Mouse (Mus musculus): ENCODE measurements around the gene Yy1.

Yy1 gene

GRCm38 (mm10) chr12:108792546-108793452 lies at the start of gene Yy1:
Gene Yy1, plus strand, starts transcription at chr12:108792973.
- peak; percentile 97 for DNase-seq (ENCODE audit: low read depth, low spot score)

- DNase-seq (ENCODE audit: low read depth, low spot score), result no peak
These were observed 46.8 kb upstream of the Yy1 start for GRCm38 (mm10) chr12:108745990-108746389.

GRCm38 (mm10) chr12:108749019-108749418 lies 43.8 kb upstream of the Yy1 start:
- DNase-seq (ENCODE audit: low read depth, low spot score), result no peak

- DNase-seq (ENCODE audit: low read depth, low spot score), result no peak
These were observed 43.3 kb upstream of the Yy1 start for GRCm38 (mm10) chr12:108749454-108749853.

GRCm38 (mm10) chr12:108750226-108750625 lies 42.5 kb upstream of the Yy1 start:
- DNase-seq (ENCODE audit: low read depth, low spot score), result no peak

GRCm38 (mm10) chr12:108751790-108752189 lies 41.0 kb upstream of the Yy1 start:
- no peak for DNase-seq (ENCODE audit: low read depth, low spot score)

- DNase-seq (ENCODE audit: low read depth, low spot score), result no peak
These were observed 37.6 kb upstream of the Yy1 start for GRCm38 (mm10) chr12:108755141-108755540.

- no peak for DNase-seq (ENCODE audit: low read depth, low spot score)
These were observed 36.2 kb upstream of the Yy1 start for GRCm38 (mm10) chr12:108756611-108757010.

- DNase-seq (ENCODE audit: low read depth, low spot score), result peak; percentile 90
These were observed 35.0 kb upstream of the Yy1 start for GRCm38 (mm10) chr12:108757717-108758257.

GRCm38 (mm10) chr12:108758273-108758672 lies 34.5 kb upstream of the Yy1 start:
- no peak for DNase-seq (ENCODE audit: low read depth, low spot score)

GRCm38 (mm10) chr12:108758682-108759081 lies 34.1 kb upstream of the Yy1 start:
- DNase-seq (ENCODE audit: low read depth, low spot score), result no peak

GRCm38 (mm10) chr12:108759266-108759665 lies 33.5 kb upstream of the Yy1 start:
- no peak for DNase-seq (ENCODE audit: low read depth, low spot score)

- DNase-seq (ENCODE audit: low read depth, low spot score), result no peak
These were observed 32.8 kb upstream of the Yy1 start for GRCm38 (mm10) chr12:108760016-108760415.

GRCm38 (mm10) chr12:108760500-108761020 lies 32.2 kb upstream of the Yy1 start:
- no peak for DNase-seq (ENCODE audit: low read depth, low spot score)

- no peak for DNase-seq (ENCODE audit: low read depth, low spot score)
These were observed 31.6 kb upstream of the Yy1 start for GRCm38 (mm10) chr12:108761209-108761608.

GRCm38 (mm10) chr12:108761665-108762064 lies 31.1 kb upstream of the Yy1 start:
- DNase-seq (ENCODE audit: low read depth, low spot score), result no peak

GRCm38 (mm10) chr12:108763057-108763796 lies 29.5 kb upstream of the Yy1 start:
- DNase-seq (ENCODE audit: low read depth, low spot score), result peak; percentile 70

GRCm38 (mm10) chr12:108764917-108765678 lies 27.7 kb upstream of the Yy1 start:
- no peak for DNase-seq (ENCODE audit: low read depth, low spot score)

- no peak for DNase-seq (ENCODE audit: low read depth, low spot score)
These were observed 27.0 kb upstream of the Yy1 start for GRCm38 (mm10) chr12:108765751-108766221.

GRCm38 (mm10) chr12:108766316-108766715 lies 26.5 kb upstream of the Yy1 start:
- no peak for DNase-seq (ENCODE audit: low read depth, low spot score)

- DNase-seq (ENCODE audit: low read depth, low spot score), result no peak
These were observed 25.9 kb upstream of the Yy1 start for GRCm38 (mm10) chr12:108766866-108767265.

Data from c-Kit-negative CD71-positive TER-119-positive erythroid progenitor cells, embryonic 14.5 days (primary cell).